Mouse (Mus musculus) left cerebral cortex, adult 6 months (tissue): Measurements from ENCODE around the gene Vmn1r233. TPM values are rescaled to one million over a fixed set of nuclear protein-coding genes. Genes with fewer than 3 reads are reported as not detected.

Experiments used
- long read RNA-seq, 2 experiments: library from polyadenylated mRNA; unstranded; transcript quantifications; one replicate each; pipeline ENCODE4 v2.0.0; 2019 to 2020
- polyA plus RNA-seq: library from polyadenylated mRNA; unstranded; fragments of <200 nt; fragmentation: Nextera tagmentation; gene quantifications from 2 replicates; pipeline ENCODE4 v1.2.3, GENCODE M21; 2021

Vmn1r233 gene
- polyA plus RNA-seq: not detected in 2 replicates
- long read RNA-seq, experiment 1: 0 reads
- long read RNA-seq, experiment 2: 0 reads

GRCm38 (mm10) chr17:20996364-20996763, at the start of gene Vmn1r233:
Gene Vmn1r233, minus strand, starts transcription at chr17:20996464.

GRCm38 (mm10) chr17:21008382-21009331, 12.4 kb upstream of the Vmn1r233 start, which contains the start of gene Zfp160:
Gene Zfp160, plus strand, starts transcription at chr17:21008903.

DNA sequence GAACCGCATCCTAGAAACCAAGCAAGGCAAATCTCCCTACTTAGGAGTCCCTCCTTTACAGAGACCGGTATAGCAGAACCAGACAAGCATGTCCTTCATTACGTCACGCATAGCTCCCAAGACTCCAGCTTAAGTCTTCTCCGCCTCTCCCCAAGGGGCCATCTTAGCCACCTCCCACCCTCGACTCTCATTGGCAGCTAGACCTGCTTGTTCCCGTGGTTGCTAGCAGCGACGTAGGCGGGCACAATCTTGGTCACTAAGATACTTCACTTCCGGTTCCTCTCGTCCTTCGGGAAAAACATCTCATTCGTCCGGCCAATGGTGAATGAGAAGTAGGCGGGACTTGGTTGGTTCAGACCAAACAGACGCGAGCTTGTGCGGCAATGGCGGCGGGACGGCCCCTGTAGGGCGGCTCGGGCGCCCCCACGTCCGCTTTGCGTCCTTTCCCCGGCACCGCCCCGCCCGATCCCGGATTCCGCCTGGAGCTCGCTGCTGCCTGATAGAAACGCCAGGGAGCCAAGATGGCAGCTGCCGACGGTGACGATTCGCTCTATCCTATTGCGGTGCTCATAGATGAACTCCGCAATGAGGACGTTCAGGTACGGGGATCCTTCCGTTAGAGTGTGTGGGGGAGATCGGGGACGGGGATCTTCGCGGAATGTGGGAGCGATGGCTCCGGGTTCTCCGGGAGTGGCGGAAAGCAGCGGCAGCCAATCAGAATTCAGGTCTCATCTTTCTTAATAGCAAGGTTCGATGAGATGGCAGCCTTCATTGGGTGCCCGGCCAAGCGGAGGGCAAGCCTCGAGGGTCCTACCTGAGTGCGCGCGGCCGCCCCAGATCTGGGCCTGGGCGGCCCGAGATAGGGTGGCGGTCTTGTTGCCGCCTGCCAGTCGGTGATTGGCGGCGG, 51.0 kb downstream of the Vmn1r233 start, which contains the start of gene Ppp2r1a:
Ppp2r1a (plus strand) TSS at position 327 of the 907 bp plus-strand sequence.

Other genes starting within 250 kb of the Vmn1r233 start
- not detected in 2 replicates for gene Vmn1r228, start 210.3 kb downstream of the Vmn1r233 start, polyA plus RNA-seq
- not detected in 2 replicates for gene Vmn1r229, start 184.9 kb downstream of the Vmn1r233 start, polyA plus RNA-seq
- gene Vmn1r230, start 156.0 kb downstream of the Vmn1r233 start, polyA plus RNA-seq: not detected in 2 replicates
- not detected in 2 replicates for gene Vmn1r231, start 91.4 kb downstream of the Vmn1r233 start, polyA plus RNA-seq
- not detected in 2 replicates for gene Vmn1r232, start 76.8 kb downstream of the Vmn1r233 start, polyA plus RNA-seq
- 794 and 886 TPM in 2 replicates for gene Ppp2r1a, start 51.2 kb downstream of the Vmn1r233 start, polyA plus RNA-seq
- 9.6 and 9.8 TPM in 2 replicates for gene Zfp160, start 12.4 kb upstream of the Vmn1r233 start, polyA plus RNA-seq
- not detected in 2 replicates for gene Vmn1r234, start 229.6 kb upstream of the Vmn1r233 start, polyA plus RNA-seq